Mouse (Mus musculus) ES-CJ7 (cell line): Measurements from ENCODE around the gene Rara.
"Not testable (repeated sequence)": the region's sequence is repeated elsewhere in the genome, so short reads cannot be mapped to it uniquely, and the experiment has no call there.

Experiments used
- DNase-seq: peaks from one replicate; pipeline ENCODE4 v3.0.0; 2011; ENCODE audit warnings: low read depth, low spot score

Gene Rara

GRCm38 (mm10) chr11:98922851-98923711 is 4.5 kb upstream of the Rara start:
- DNase-seq = not testable (repeated sequence)

- DNase-seq = peak; percentile 66
Observed at GRCm38 (mm10) chr11:98924633-98925175, 2.9 kb upstream of the Rara start.

- DNase-seq = no peak
Observed at GRCm38 (mm10) chr11:98925265-98925721, 2.3 kb upstream of the Rara start.

GRCm38 (mm10) chr11:98925868-98926311 is 1.7 kb upstream of the Rara start:
- peak; percentile 80 for DNase-seq

DNA sequence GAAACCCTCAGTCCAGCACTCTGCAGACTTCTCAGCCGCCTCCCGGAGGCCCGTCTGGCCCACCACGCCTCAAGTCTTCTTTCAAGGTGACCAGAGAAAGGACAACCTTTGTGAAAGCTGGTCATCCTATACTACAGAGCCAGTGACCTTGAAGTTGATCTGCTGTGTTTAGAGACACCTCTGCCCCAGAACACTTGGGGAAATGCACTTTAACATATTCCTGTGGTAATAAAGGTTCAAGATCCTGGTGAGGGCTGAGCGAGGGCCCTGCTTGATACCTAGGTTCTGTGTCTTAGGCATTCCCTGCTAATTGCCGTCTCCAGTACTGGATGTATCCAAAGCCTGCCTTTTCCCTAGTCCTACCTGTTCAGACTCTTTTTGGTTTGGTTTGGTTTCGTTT is 1.1 kb upstream of the Rara start:
- peak; percentile 61 for DNase-seq

- DNase-seq = no peak
Observed at GRCm38 (mm10) chr11:98928186-98928893, 722 bp downstream of the Rara start.

- no peak for DNase-seq
Observed at GRCm38 (mm10) chr11:98929503-98929902, 1.9 kb downstream of the Rara start.

DNA sequence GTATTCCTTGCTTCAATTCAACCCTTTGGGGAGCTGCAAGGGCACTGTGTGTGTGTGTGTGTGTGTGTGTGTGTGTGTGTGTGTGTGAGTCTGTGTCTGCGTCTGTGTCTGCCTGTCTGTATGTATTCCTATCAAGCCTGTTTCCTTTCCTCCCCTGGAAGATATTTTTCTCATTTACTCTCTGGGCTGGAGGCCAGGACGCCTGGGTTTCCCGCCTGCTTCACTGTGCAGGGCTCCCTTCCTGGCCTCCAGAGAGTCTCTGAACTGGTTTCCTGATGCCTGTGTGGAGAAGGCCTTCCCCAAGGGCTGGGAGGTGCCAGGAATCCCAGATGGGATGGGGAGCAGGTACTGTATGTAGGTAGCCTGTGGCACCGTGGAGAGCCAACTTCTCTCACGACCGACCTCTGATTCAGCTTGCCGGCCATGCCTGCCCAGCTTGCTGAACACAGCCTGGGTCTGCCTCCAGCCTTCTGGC is 2.5 kb downstream of the Rara start:
- DNase-seq = no peak

- DNase-seq = no peak
Observed at GRCm38 (mm10) chr11:98930773-98931512, 3.3 kb downstream of the Rara start.

- DNase-seq = no peak
Observed at GRCm38 (mm10) chr11:98931513-98932292, 4.1 kb downstream of the Rara start.

DNA sequence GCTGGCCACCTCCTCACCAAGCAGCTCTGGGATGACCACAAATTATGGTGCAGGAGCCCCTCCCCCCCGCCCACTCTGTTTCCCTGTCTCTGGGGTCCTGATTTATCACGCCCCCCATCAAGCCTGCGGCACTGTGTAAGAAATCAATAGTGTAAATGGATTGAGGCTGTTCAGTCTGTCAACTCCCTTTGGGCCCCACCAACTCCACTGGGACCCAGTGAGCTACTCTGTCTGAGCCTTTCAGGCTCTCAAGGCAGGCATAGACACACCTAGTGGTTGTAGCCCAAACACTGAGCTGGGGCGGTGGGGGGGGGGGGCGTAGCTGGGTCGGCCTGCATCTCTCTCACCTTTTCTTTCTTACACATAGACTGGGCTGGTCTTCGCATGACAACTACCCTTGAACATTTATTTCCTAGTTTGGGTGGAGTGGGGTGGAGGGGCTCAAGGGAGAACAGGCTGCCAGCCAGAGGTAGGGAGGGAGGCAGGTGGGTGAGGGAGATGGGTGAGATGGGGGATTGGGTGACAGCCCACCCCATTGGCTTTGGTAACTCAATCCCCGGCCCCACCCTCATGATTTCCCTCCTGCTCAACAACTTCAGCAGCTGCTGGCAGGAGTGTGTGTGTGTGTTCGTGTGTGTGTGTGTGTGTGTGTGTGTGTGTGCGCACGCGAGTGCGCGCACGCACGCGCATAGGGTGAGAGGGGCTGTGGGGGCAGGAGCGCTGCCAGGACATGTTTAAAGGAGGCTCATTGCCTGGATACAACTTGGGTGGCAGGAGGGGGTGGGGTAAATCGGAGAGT is 4.9 kb downstream of the Rara start:
- peak; percentile 80 for DNase-seq

DNA sequence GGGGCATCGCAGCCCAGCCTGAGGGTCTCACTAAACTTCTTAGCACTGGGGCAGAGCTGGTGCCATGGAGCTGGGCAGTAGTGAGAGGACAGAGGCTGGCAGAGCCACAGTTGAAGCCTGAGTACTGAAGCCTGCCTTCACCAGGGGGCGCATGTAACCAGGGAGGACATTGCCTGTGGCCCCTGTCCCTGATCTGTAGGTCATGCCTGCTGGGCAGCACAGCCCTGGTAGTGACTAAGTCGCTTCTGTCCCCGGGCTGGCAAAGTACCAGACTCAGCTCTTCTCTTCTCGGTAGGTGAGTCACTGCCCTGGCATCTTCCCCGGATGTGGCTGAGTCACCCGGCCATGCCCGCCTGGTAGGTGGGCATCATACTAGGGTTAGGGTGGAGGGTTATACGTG is 5.5 kb downstream of the Rara start:
- DNase-seq = no peak

GRCm38 (mm10) chr11:98933847-98934246 is 6.2 kb downstream of the Rara start:
- not testable (repeated sequence) for DNase-seq

DNA sequence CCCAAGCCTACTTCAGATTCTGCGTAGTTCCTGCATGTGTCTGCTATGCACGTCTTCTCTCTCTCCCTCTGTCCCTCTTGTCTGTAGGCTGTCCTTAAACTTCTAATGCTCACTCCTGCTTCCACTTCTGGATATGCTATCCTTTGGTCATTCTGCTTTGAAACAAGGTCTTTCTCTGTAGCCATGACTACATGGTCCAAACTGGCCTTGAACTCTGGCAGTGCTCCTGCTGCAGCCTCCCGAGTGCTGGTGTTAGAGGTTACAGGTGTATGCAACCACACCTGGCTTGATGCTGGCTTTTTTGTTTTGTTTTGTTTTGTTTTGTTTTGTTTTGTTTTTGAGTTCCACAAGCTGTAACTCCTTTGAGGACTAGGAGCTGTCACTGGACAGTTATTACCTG is 6.7 kb downstream of the Rara start:
- no peak for DNase-seq

DNA sequence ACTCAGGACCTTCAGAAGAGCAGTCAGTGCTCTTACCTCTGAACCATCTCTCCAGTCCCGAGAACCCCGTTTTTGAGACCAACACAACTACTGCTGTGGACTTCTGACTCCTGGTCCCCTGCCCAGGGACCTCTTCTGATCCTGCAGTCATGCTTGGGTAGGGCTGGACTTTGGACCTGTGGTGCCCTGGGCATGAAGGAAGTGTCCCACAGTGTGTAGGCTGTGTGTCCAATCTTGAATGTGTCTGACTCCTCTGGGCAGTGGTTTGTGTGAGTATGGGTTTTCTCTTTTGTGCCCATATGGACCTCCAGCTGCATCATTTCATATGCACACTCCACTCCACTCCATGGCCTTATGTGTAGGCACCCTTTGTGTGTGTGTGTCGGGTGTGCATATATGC is 7.5 kb downstream of the Rara start:
- DNase-seq = no peak

DNA sequence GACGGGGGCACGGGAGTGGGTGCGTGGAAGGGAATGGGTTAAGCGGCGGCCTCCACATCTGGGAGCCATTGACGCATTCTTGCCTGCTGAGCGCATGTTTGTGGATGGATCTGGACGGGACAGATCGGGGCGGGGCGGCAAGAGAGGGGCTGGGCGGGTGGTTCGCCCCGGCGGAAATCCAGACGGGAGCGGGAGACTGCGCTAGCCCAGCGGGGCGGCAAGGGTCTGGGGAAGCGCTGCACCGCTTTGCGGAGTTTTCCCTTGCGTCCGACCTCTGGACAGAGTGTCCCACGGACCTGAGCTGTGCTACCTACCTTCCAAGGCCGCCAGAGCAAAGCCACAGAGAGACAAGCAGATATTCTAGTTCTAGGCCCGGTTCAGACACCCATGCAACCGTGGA is 8.6 kb downstream of the Rara start:
- peak; percentile 72 for DNase-seq

- DNase-seq = no peak
Observed at GRCm38 (mm10) chr11:98936606-98937409, 9.2 kb downstream of the Rara start.

GRCm38 (mm10) chr11:98937410-98937913 is 9.8 kb downstream of the Rara start:
- DNase-seq = peak; percentile 91
